Mouse (Mus musculus) B cell, adult 2 months (primary cell): Measurements from ENCODE around the gene Olfr243.
A peak's percentile ranks its signal among the peaks of the same experiment; 100 is the strongest.
"Not testable (repeated sequence)": the region's sequence is repeated elsewhere in the genome, so short reads cannot be mapped to it uniquely, and the experiment has no call there.

ENCODE experiments used
- DNase-seq, 2 experiments: peaks; one replicate each; pipeline ENCODE4 v3.0.0; 2022

Olfr243 gene

GRCm38 (mm10) chr7:103714371-103714770 is at the start of gene Olfr243:
Gene Olfr243 (plus strand): TSS chr7:103714671.
- no peak for DNase-seq

DNA sequence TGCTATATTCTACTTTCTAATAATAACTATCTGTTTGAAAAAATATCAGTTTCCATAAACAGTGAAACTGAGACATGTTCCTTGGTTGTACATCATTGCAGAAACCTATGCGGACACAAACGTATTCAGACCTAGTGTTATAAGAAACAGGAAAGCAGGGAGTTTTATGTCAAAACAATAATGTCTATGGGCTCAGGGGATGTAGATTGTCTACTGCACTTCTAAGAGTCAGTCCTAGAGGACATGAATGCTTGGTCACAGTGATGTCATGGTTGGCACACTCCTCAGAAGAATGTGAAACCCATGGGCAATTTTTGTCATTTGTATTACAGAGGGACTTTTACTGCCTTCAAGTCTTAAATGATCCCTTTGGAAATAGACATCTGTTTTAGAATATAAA is 43.4 kb upstream of the Olfr243 start, which contains the start of gene Olfr624:
Gene Olfr624 (minus strand): TSS at position 101 of the 400 bp plus-strand sequence.
- DNase-seq = no peak

DNA sequence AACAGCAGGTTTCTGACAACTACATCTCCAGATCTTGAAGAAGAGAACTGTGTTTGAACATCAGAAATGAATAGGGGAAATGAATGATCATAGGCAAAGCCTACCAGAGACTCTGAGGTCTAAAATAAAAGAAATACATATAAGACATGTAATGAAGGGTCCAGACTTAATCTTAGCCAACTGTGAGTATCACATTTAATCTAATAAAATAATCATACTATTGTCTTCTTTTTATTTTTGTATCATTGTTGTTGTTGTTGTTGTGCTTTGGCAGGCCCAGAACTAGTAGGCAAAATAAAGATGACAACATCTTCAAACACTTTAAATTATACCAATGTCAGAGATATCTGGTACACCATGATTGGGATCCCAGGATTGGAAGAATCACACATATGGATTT is 32.1 kb upstream of the Olfr243 start, which contains the start of gene Olfr625-ps1:
Gene Olfr625-ps1 (plus strand): TSS at position 301 of the 400 bp plus-strand sequence.
- DNase-seq = no peak

DNA sequence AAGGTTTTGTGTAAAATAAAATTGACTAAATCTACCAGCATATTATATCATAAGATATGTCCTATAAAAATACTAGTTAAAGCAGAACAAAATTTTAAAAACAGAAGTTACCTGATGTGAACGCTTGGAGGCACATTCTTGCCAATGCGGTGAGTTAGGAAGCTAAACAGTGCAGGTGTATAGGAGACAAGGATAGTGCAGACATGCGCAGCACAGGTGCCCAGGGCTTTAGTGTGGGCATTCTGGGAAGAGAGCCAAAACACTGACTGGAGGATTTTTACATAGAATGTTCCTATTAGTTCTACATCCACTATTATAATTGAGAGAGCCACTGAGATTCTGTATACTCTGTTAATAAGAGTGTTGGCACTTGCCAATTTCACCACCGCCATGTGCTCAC is 15.0 kb upstream of the Olfr243 start:
- DNase-seq = no peak

GRCm38 (mm10) chr7:103712024-103712423 is 2.4 kb upstream of the Olfr243 start:
- peak; percentile 25 to 35 for DNase-seq

- DNase-seq = not testable (repeated sequence)
These were observed 1.9 kb downstream of the Olfr243 start for GRCm38 (mm10) chr7:103716398-103716797.

GRCm38 (mm10) chr7:103730074-103730473 is 15.6 kb downstream of the Olfr243 start, which contains the start of gene Olfr628:
Gene Olfr628 (plus strand): TSS chr7:103730374.
- DNase-seq = no peak

DNA sequence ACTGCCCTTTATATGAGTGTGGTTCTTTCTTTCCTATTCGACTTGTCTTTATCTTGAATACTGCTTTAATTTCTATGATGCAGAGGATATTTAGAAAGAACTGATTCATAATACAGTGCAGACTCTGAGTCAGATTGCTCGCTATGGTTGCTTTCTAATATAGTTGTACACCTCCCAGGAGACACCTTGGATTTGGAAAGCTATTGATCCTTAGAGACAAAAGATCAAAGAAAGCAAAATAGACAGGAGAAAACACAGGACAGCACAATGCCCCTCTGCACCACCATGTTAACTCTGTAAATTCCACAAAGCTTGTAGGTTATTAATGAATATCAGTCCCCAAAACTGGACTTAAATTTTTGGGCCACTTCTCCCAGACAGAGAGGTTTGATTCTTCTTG is 30.4 kb downstream of the Olfr243 start, which contains the start of gene Olfr629:
Gene Olfr629 (minus strand): TSS at position 101 of the 400 bp plus-strand sequence.
- no peak for DNase-seq

GRCm38 (mm10) chr7:103757233-103757632 is 42.8 kb downstream of the Olfr243 start, which contains the start of gene Olfr630:
Gene Olfr630 (minus strand): TSS chr7:103757333.
- DNase-seq = no peak

DNA sequence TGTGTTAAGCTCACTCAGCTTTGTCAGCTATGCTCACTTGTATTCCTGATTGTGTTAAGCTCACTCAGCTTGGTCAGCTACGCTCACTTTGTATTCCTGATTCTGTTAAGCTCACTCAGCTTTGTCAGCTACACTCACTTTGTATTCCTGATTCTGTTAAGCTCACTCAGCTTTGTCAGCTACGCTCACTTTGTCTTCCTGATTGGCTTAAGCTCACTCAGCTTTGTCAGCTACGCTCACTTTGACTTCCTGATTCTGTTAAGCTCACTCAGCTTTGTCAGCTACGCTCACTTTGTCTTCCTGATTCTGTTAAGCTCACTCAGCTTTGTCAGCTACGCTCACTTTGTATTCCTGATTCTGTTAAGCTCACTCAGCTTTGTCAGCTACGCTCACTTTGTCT is 47.7 kb downstream of the Olfr243 start:
- not testable (repeated sequence) for DNase-seq

GRCm38 (mm10) chr7:103767687-103768086 is 53.2 kb downstream of the Olfr243 start:
- not testable (repeated sequence) for DNase-seq
